Mouse (Mus musculus) liver, postnatal 0 days (tissue): Measurements from ENCODE around the gene Nek5. TPM values are rescaled to one million over a fixed set of nuclear protein-coding genes. Genes with fewer than 3 reads are reported as not detected.
A peak's percentile ranks its signal among the peaks of the same experiment; 100 is the strongest.

ENCODE experiments used
- ATAC-seq: fragments of 200-750 bp; cut with Nextera tagmentation; 2 replicates; pipeline ENCODE4 v1.8.0; 2017; ENCODE audit warnings: mild to moderate bottlenecking, moderate library complexity
- DNase-seq: peaks from one replicate; pipeline ENCODE4 v3.0.0-alpha.2; 2016
- H3K27ac ChIP-seq: fragments of 300-500 bp; sonication (generic); 2 replicates; pipeline ENCODE4 v1.5.1; 2014; ENCODE audit warnings: antibody characterized with exemption, moderate library complexity, mild to moderate bottlenecking, low read depth
- H3K27me3 ChIP-seq: fragments of 300-500 bp; sonication (generic); 2 replicates; pipeline ENCODE4 v1.6.1; 2014; ENCODE audit warnings: low read length, control low read depth, mixed read lengths; ENCODE audit not compliant: insufficient read depth
- H3K36me3 ChIP-seq: fragments of 300-500 bp; sonication (generic); replicated peaks from 2 replicates; pipeline ENCODE4 v1.6.1; 2014; ENCODE audit warnings: mild to moderate bottlenecking, control low read depth, low read length, moderate library complexity, mixed read lengths; ENCODE audit not compliant: insufficient read depth
- H3K4me1 ChIP-seq: fragments of 300-500 bp; sonication (generic); 2 replicates; pipeline ENCODE4 v1.6.1; 2014; ENCODE audit warnings: antibody characterized with exemption, mild to moderate bottlenecking, control low read depth; ENCODE audit not compliant: insufficient read depth
- H3K4me2 ChIP-seq: fragments of 300-500 bp; sonication (generic); 2 replicates; pipeline ENCODE4 v1.6.1; 2014; ENCODE audit warnings: low read depth, mild to moderate bottlenecking, low read length, moderate library complexity, mixed read lengths
- H3K4me3 ChIP-seq: fragments of 300-500 bp; sonication (generic); 2 replicates; pipeline ENCODE4 v1.5.1; 2014; ENCODE audit warnings: low read depth, low read length
- H3K9ac ChIP-seq: fragments of 300-500 bp; sonication (generic); replicated peaks from 2 replicates; pipeline ENCODE4 v1.6.1; 2014; ENCODE audit warnings: mild to moderate bottlenecking, moderate library complexity
- H3K9me3 ChIP-seq: fragments of 300-500 bp; sonication (generic); 2 replicates; pipeline ENCODE4 v1.6.1; 2016; ENCODE audit warnings: mild to moderate bottlenecking, control low read depth, low read length, mixed read lengths
- CTCF ChIP-seq: sonication (generic); IDR thresholded peaks from 2 replicates; pipeline ENCODE4 v1.5.1; 2016; ENCODE audit warnings: antibody characterized with exemption, low read depth
- EP300 ChIP-seq: IDR thresholded peaks from 2 replicates; pipeline ENCODE4 v1.6.1; 2016; ENCODE audit warnings: antibody characterized with exemption, low read depth, mild to moderate bottlenecking
- WGBS: fragments of 180-500 bp; shearing (Covaris S2); extraction: QIAGEN DNeasy Blood & Tissue Kit; methylation state at CpG from one replicate; pipeline ENCODE4 v1.1.7; 2014; ENCODE audit not compliant: insufficient replicate concordance; 5-methylcytosine and 5-hydroxymethylcytosine counted together
- polyA plus RNA-seq: library from polyadenylated mRNA; unstranded; fragments of >200 nt; fragmentation: Nextera tagmentation; extraction: Ambion mirVana; gene quantifications from 2 replicates; pipeline ENCODE4 v1.2.1, GENCODE M21; 2015

Gene Nek5
- polyA plus RNA-seq, 1 experiment from 2014 or later, result 0.26 TPM

DNA sequence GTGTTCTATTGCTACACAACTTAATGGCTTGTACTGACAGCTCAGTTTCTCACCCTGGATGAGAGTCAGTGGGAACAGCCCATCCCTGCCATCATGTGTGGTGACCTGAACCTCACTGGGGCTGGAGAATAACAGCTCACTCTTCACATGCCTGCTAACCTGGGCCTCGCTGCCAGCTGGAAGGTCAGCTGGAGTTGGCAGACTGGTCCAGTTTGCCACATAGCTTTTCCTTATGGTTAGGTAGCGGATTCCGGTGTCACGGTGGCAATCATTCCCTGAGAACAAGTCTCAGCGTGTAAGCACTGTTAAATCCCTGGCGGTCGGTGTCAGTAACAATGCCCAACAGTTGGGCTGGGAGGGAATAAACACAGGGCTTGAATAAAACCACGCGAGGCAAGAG, 88.7 kb downstream of the Nek5 start:
- ATAC-seq (no peak), DNase-seq (no peak)
- no peak overlapping the region for H3K4me2 ChIP-seq
- H3K9me3 ChIP-seq, result no peaks in the 10 kb centered on the region
- no peak overlapping the region for H3K4me3 ChIP-seq
- H3K36me3 ChIP-seq, result no peaks in the 10 kb centered on the region
- WGBS, result 91% methylated on average over 9 of the region's 9 CpGs
- H3K4me1 ChIP-seq, result peaks cover 7% of the 10 kb centered on the region; the same call in 1 of the 2 replicates
- no peak overlapping the region for H3K9ac ChIP-seq
- H3K27me3 ChIP-seq, result no peaks in the 10 kb centered on the region
- TF ChIP-seq EP300, result no peak
- TF ChIP-seq CTCF, result no peak
- peak overlapping the region; percentile 22; the same call in 1 of the 2 replicates for H3K27ac ChIP-seq

DNA sequence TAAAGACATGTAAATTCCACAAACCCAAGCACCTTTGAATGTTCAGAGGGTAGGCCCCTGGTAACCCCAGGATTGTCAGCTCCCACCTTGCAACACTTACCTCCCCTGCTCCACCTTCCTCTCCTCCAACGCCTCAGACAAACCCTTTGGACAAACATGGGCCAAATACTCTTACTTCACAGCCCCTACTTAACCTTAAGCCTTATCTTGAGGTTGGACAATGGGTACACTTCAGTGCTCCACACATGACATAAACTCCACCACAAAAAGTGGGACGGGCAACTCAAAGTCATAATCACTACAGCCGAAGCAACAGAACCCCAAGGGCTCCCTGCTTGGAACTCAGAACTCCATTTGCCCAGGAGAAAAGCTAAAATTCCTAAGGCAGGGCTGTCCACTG, 93.9 kb downstream of the Nek5 start:
- no peak for DNase-seq
- no peaks in the 10 kb centered on the region; the same call in 1 of the 2 replicates for H3K4me1 ChIP-seq
- H3K27me3 ChIP-seq, result no peaks in the 10 kb centered on the region
- no peak overlapping the region for H3K27ac ChIP-seq
- no peak overlapping the region for H3K4me3 ChIP-seq
- no peak for TF ChIP-seq CTCF
- no peak for TF ChIP-seq EP300
- ATAC-seq, result no peak
- H3K9me3 ChIP-seq, result no peaks in the 10 kb centered on the region
- no peak overlapping the region for H3K4me2 ChIP-seq
- no peak overlapping the region for H3K9ac ChIP-seq
- peaks cover 2% of the 10 kb centered on the region; the same call in 1 of the 2 replicates for H3K36me3 ChIP-seq
- WGBS, result 84% methylated on average over 3 of the region's 3 CpGs

DNA sequence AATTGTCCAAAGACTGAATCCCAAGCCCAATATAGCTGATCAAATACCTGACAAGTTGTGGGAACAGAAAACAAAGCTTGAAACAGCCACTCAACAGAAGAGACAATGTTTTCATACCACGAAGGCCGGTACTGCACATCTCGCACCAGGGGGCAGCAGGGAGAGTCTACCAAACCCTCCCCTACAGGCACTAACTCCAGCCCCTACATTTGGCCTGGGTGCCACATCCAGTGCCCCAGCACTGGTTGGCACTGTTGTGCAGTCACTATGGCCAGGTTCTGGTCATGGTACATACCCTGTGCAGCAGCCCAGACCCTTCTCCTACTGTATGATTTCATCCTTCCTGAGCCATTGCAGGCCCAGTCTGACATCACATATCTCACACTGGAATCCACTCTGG, 95.9 kb downstream of the Nek5 start:
- 78% methylated on average over 3 of the region's 3 CpGs for WGBS
- H3K36me3 ChIP-seq, result peaks cover 2% of the 10 kb centered on the region; the same call in 1 of the 2 replicates

DNA sequence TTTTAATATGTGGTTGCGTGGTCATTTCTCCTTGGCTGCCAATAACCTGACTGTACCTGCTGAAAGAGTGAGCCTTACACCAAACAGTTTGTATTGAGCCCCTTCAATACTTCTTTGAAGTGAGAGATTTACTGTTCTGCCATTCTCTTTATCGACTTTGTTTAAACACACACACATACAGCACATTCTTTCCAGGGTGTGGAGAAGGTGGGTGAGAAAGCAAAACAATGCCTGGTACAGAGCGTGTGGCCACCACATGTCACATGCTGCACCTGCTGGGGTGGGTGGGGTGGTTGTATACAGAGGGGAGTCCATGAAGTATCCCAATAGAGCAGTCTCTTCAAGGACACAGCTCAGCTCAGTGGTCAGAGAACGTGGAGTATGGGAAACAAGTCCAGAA, 99.6 kb downstream of the Nek5 start:
- no peak for TF ChIP-seq CTCF
- TF ChIP-seq EP300, result no peak
- no peaks in the 10 kb centered on the region; the same call in 1 of the 2 replicates for H3K4me1 ChIP-seq
- H3K4me2 ChIP-seq, result no peak overlapping the region
- H3K27me3 ChIP-seq, result no peaks in the 10 kb centered on the region
- 57% methylated on average over 4 of the region's 4 CpGs for WGBS
- H3K4me3 ChIP-seq, result no peak overlapping the region
- DNase-seq (no peak), ATAC-seq (no peak)
- H3K36me3 ChIP-seq, result peaks cover 2% of the 10 kb centered on the region
- no peaks in the 10 kb centered on the region for H3K9me3 ChIP-seq
- H3K27ac ChIP-seq, result no peak overlapping the region
- no peak overlapping the region for H3K9ac ChIP-seq

More for the DNA sequence above, 95.9 kb downstream of the Nek5 start:
- no peak overlapping the region for H3K4me3 ChIP-seq
- no peaks in the 10 kb centered on the region for H3K9me3 ChIP-seq
- no peaks in the 10 kb centered on the region; the same call in 1 of the 2 replicates for H3K4me1 ChIP-seq
- TF ChIP-seq EP300 (no peak), CTCF (peak; percentile 52)
- ATAC-seq (peak; percentile 45; the same call in 1 of the 2 replicates), DNase-seq (peak; percentile 29)
- H3K27ac ChIP-seq, result no peak overlapping the region
- no peak overlapping the region for H3K9ac ChIP-seq
- H3K4me2 ChIP-seq, result no peak overlapping the region
- no peaks in the 10 kb centered on the region for H3K27me3 ChIP-seq

Other genes starting within 250 kb of the Nek5 start
- not detected in 2 replicates for gene Defb9, start 239.6 kb downstream of the Nek5 start, polyA plus RNA-seq
- not detected in 2 replicates for gene Defb11, start 218.6 kb downstream of the Nek5 start, polyA plus RNA-seq
- gene Defb15, start 192.3 kb downstream of the Nek5 start, polyA plus RNA-seq, result not detected in 2 replicates
- gene Defb35, start 186.7 kb downstream of the Nek5 start, polyA plus RNA-seq, result not detected in 2 replicates
- gene Defb13, start 178.3 kb downstream of the Nek5 start, polyA plus RNA-seq, result not detected in 2 replicates
- not detected in 2 replicates for gene Fam90a1a, start 166.3 kb downstream of the Nek5 start, polyA plus RNA-seq
- not detected in 2 replicates for gene Ccdc70, start 155.3 kb downstream of the Nek5 start, polyA plus RNA-seq
- gene Atp7b, start 64.7 kb downstream of the Nek5 start, polyA plus RNA-seq, result 4.7 and 5.7 TPM in 2 replicates
- 7.8 and 8.7 TPM in 2 replicates for gene Alg11, start 64.3 kb downstream of the Nek5 start, polyA plus RNA-seq
- gene Nek3, start 41.4 kb upstream of the Nek5 start, polyA plus RNA-seq, result 0.96 and 1.2 TPM in 2 replicates
- 9.4 and 10.0 TPM in 2 replicates for gene Ckap2, start 60.8 kb upstream of the Nek5 start, polyA plus RNA-seq
- gene Vps36, start 67.8 kb upstream of the Nek5 start, polyA plus RNA-seq, result 10.4 and 10.6 TPM in 2 replicates
- 1.7 and 1.9 TPM in 2 replicates for gene Thsd1, start 102.3 kb upstream of the Nek5 start, polyA plus RNA-seq
- not detected in 2 replicates for gene Tpte, start 158.4 kb upstream of the Nek5 start, polyA plus RNA-seq